Mouse (Mus musculus) left cerebral cortex, adult 18-20 months (tissue): ENCODE results near the gene Grb7. TPM values are rescaled to one million over a fixed set of nuclear protein-coding genes. Genes with fewer than 3 reads are reported as not detected.

ENCODE experiments used
- DNase-seq, 2 experiments: peaks; one replicate each; pipeline ENCODE4 v3.0.0; 2021 to 2022; ENCODE audit warnings: low spot score in 2 of 2, mixed read lengths in 1 of 2
- total RNA-seq, 2 experiments: library from RNA; stranded (reverse); gene quantifications; 2 replicates each; pipeline ENCODE4 v1.2.3; 2021

Gene Grb7
- total RNA-seq, 2 experiments from 2014 or later = 3.6 to 4.3 TPM

GRCm38 (mm10) chr11:98469761-98470714 lies 23.8 kb downstream of the Grb7 start:
- no peak for DNase-seq

GRCm38 (mm10) chr11:98470795-98471194 lies 24.6 kb downstream of the Grb7 start:
- DNase-seq = no peak

- DNase-seq = no peak
Observed at GRCm38 (mm10) chr11:98472696-98473095, 26.5 kb downstream of the Grb7 start.

- no peak for DNase-seq
Observed at GRCm38 (mm10) chr11:98473916-98474479, 27.8 kb downstream of the Grb7 start.

GRCm38 (mm10) chr11:98474967-98475366 lies 28.8 kb downstream of the Grb7 start:
- no peak for DNase-seq

- DNase-seq = no peak
Observed at GRCm38 (mm10) chr11:98475630-98476433, 29.6 kb downstream of the Grb7 start.

GRCm38 (mm10) chr11:98476434-98476807 lies 30.2 kb downstream of the Grb7 start:
- no peak for DNase-seq

- DNase-seq = no peak
Observed at GRCm38 (mm10) chr11:98477011-98477701, 31.0 kb downstream of the Grb7 start.

- no peak for DNase-seq
Observed at GRCm38 (mm10) chr11:98479026-98479939, 33.1 kb downstream of the Grb7 start.

GRCm38 (mm10) chr11:98479940-98480497 lies 33.8 kb downstream of the Grb7 start:
- DNase-seq = no peak

GRCm38 (mm10) chr11:98481231-98481630 lies 35.0 kb downstream of the Grb7 start:
- no peak for DNase-seq

GRCm38 (mm10) chr11:98482067-98482466 lies 35.9 kb downstream of the Grb7 start:
- DNase-seq = no peak

- DNase-seq = no peak
Observed at GRCm38 (mm10) chr11:98485749-98486148, 39.6 kb downstream of the Grb7 start.

GRCm38 (mm10) chr11:98487526-98488040 lies 41.4 kb downstream of the Grb7 start:
- no peak for DNase-seq

- no peak for DNase-seq
Observed at GRCm38 (mm10) chr11:98488540-98489234, 42.5 kb downstream of the Grb7 start.

GRCm38 (mm10) chr11:98491571-98491970 lies 45.4 kb downstream of the Grb7 start:
- DNase-seq = no peak

- no peak for DNase-seq
Observed at GRCm38 (mm10) chr11:98492959-98493358, 46.8 kb downstream of the Grb7 start.

GRCm38 (mm10) chr11:98493394-98493793 lies 47.2 kb downstream of the Grb7 start:
- no peak for DNase-seq

GRCm38 (mm10) chr11:98495176-98495719 lies 49.1 kb downstream of the Grb7 start:
- no peak for DNase-seq
